In genomic region chr11:61590516-61591213, GRCm38 (mm10) we compare ENCODE assay signal across 10 mouse cellular contexts. TPM values are rescaled to one million over a fixed set of nuclear protein-coding genes. Genes with fewer than 3 reads are reported as not detected.
DNase-seq lines count a peak whose midpoint lies in the region; ATAC-seq lines count a peak whose summit lies in the region.
"Had no signal": no experiment of that assay in that cellular context is flagged by ENCODE, and none has a peak within 500 bp of the region (broad histone marks: within the 10 kb centered on the region; RNA-seq: fewer than 3 reads in every experiment).

No protein-coding gene starts in this region.

- ATAC-seq in embryonic facial prominence, embryonic 14.5 days (ENCODE audit: low read depth): no peak
- ATAC-seq in lung, embryonic 16.5 days (ENCODE audit: low read depth): peak; percentile 92
- ATAC-seq in midbrain, embryonic 11.5 days (ENCODE audit: low FRiP score): no peak
- no peak for ATAC-seq in forebrain, embryonic 15.5 days (replicated peaks)

- intact Hi-C loops in heart, postnatal 36 days (cut with DNase I): no loop called here

- no peaks in the 10 kb centered on the region for H3K36me3 ChIP-seq in embryonic facial prominence, embryonic 14.5 days (ENCODE audit: control insufficient read depth, insufficient read depth, low read length)
- no peaks in the 10 kb centered on the region for H3K36me3 ChIP-seq in lung, embryonic 16.5 days (ENCODE audit: control insufficient read depth, insufficient read depth, low read length)
- no peaks in the 10 kb centered on the region for H3K36me3 ChIP-seq in midbrain, embryonic 11.5 days (ENCODE audit: control insufficient read depth, insufficient read depth, low read length)
- no peaks in the 10 kb centered on the region for H3K36me3 ChIP-seq in forebrain, embryonic 15.5 days
- H3K36me3 ChIP-seq: forebrain, embryonic 10.5 days had no signal

- DNase-seq in layer of hippocampus, adult 11-12 months (ENCODE audit: low spot score): peak; percentile 50
- DNase-seq in layer of hippocampus, postnatal 25 days (ENCODE audit: extremely low spot score in 1 of 2, low spot score in 1 of 2): no peak
- peak; percentile 22 for DNase-seq in embryonic facial prominence, embryonic 14.5 days (ENCODE audit: low spot score)
- DNase-seq in heart, postnatal 36 days: peak; percentile 63
- DNase-seq in midbrain, embryonic 11.5 days (ENCODE audit: low spot score, missing footprints): no peak
- no peak for DNase-seq in neural tube, embryonic 10.5 days (ENCODE audit: extremely low spot score, low spot score)

- WGBS in embryonic facial prominence, embryonic 14.5 days: 29% methylated on average over 7 of the region's 7 CpGs
- WGBS in lung, embryonic 16.5 days: 39% methylated on average over 7 of the region's 7 CpGs
- 50% methylated on average over 7 of the region's 7 CpGs for WGBS in midbrain, embryonic 11.5 days
- 69% methylated on average over 7 of the region's 7 CpGs for WGBS in forebrain, embryonic 15.5 days

- H3K4me2 ChIP-seq in embryonic facial prominence, embryonic 14.5 days (ENCODE audit: low read depth, low read length): no peak overlapping the region
- H3K4me2 ChIP-seq in lung, embryonic 16.5 days (ENCODE audit: low read depth, low read length): 0 out of 2 replicates have a peak overlapping the region, but pooled peaks have one; percentile 17
- H3K4me2 ChIP-seq in midbrain, embryonic 11.5 days: no peak overlapping the region
- no peak overlapping the region for H3K4me2 ChIP-seq in forebrain, embryonic 15.5 days (replicated peaks)

- H3K27ac ChIP-seq in embryonic facial prominence, embryonic 14.5 days (replicated peaks; ENCODE audit: low read depth, low read length): no peak overlapping the region
- H3K27ac ChIP-seq in lung, embryonic 16.5 days (ENCODE audit: low read length): peak overlapping the region; percentile 88
- H3K27ac ChIP-seq in midbrain, embryonic 11.5 days (ENCODE audit: low read depth, low read length): no peak overlapping the region
- no peak overlapping the region for H3K27ac ChIP-seq in forebrain, embryonic 15.5 days (replicated peaks)
- H3K27ac ChIP-seq: forebrain, embryonic 10.5 days; macrophage had no signal

- H3K27me3 ChIP-seq in embryonic facial prominence, embryonic 14.5 days (replicated peaks; ENCODE audit: control insufficient read depth, insufficient read depth, low read length): no peaks in the 10 kb centered on the region
- H3K27me3 ChIP-seq in lung, embryonic 16.5 days (ENCODE audit: control insufficient read depth, insufficient read depth, low read depth, low read length): no peaks in the 10 kb centered on the region
- no peaks in the 10 kb centered on the region for H3K27me3 ChIP-seq in midbrain, embryonic 11.5 days (ENCODE audit: control insufficient read depth, insufficient read depth, low read length)
- H3K27me3 ChIP-seq in forebrain, embryonic 15.5 days: no peaks in the 10 kb centered on the region

- no peak overlapping the region for H3K9ac ChIP-seq in embryonic facial prominence, embryonic 14.5 days (ENCODE audit: low read depth, low read length)
- no peak overlapping the region for H3K9ac ChIP-seq in lung, embryonic 16.5 days (ENCODE audit: low read length)
- H3K9ac ChIP-seq in midbrain, embryonic 11.5 days (ENCODE audit: low read length): no peak overlapping the region
- H3K9ac ChIP-seq in forebrain, embryonic 15.5 days (replicated peaks): no peak overlapping the region

- H3K4me1 ChIP-seq in embryonic facial prominence, embryonic 14.5 days (ENCODE audit: control insufficient read depth, insufficient read depth, low read length): 0 out of 2 replicates have a peak, but pooled peaks cover 3% of the 10 kb centered on the region
- peaks cover 5% of the 10 kb centered on the region for H3K4me1 ChIP-seq in lung, embryonic 16.5 days (replicated peaks; ENCODE audit: control insufficient read depth, insufficient read depth, low read length)
- no peaks in the 10 kb centered on the region for H3K4me1 ChIP-seq in midbrain, embryonic 11.5 days (ENCODE audit: control insufficient read depth, insufficient read depth, low read length)
- H3K4me1 ChIP-seq in forebrain, embryonic 15.5 days: no peaks in the 10 kb centered on the region

- H3K9me3 ChIP-seq in embryonic facial prominence, embryonic 14.5 days (ENCODE audit: control insufficient read depth, low read length): no peaks in the 10 kb centered on the region
- no peaks in the 10 kb centered on the region for H3K9me3 ChIP-seq in lung, embryonic 16.5 days (ENCODE audit: control insufficient read depth, low read length)
- no peaks in the 10 kb centered on the region for H3K9me3 ChIP-seq in midbrain, embryonic 11.5 days (ENCODE audit: control insufficient read depth, low read length)
- H3K9me3 ChIP-seq in forebrain, embryonic 15.5 days: no peaks in the 10 kb centered on the region
- H3K9me3 ChIP-seq: forebrain, embryonic 10.5 days had no signal

- no peak overlapping the region for H3K4me3 ChIP-seq in embryonic facial prominence, embryonic 14.5 days (ENCODE audit: low read depth, low read length)
- H3K4me3 ChIP-seq in lung, embryonic 16.5 days (ENCODE audit: low read length): no peak overlapping the region
- H3K4me3 ChIP-seq in midbrain, embryonic 11.5 days (ENCODE audit: low read depth, low read length): no peak overlapping the region
- H3K4me3 ChIP-seq in forebrain, embryonic 15.5 days: no peak overlapping the region
- H3K4me3 ChIP-seq: forebrain, embryonic 10.5 days had no signal

RNA-seq across cellular contexts. Expression of gene Epn2, which starts 11.2 kb away (rescaled TPM):
- 100 to 1,000 TPM; 173 to 185 TPM for total RNA-seq in layer of hippocampus, postnatal 25 days (2021)
- polyA plus RNA-seq in embryonic facial prominence, embryonic 14.5 days (2014; fragmentation: Nextera tagmentation; extraction: Ambion mirVana): 28.0 TPM in 2 replicates
- total RNA-seq in heart, postnatal 36 days (2021): 10 to 100 TPM; 24.0 to 26.9 TPM
- polyA plus RNA-seq in lung, embryonic 16.5 days (2015; fragmentation: Nextera tagmentation; extraction: Ambion mirVana): 24.4 and 28.7 TPM in 2 replicates
- 28.5 and 29.9 TPM in 2 replicates for polyA plus RNA-seq in midbrain, embryonic 11.5 days (2014; fragmentation: Nextera tagmentation; extraction: Ambion mirVana)
- polyA plus RNA-seq in forebrain, embryonic 15.5 days (2015; fragmentation: Nextera tagmentation; extraction: Ambion mirVana): 64.6 and 67.3 TPM in 2 replicates

Comparison
In these comparisons a context has a peak if more than half of its experiments do, and no peak if none do; other contexts are left out.
1. DNase-seq: peak in layer of hippocampus, adult 11-12 months (single experiment), embryonic facial prominence, embryonic 14.5 days (single experiment) and heart, postnatal 36 days (2 of 2); none in layer of hippocampus, postnatal 25 days (0 of 2), midbrain, embryonic 11.5 days (single experiment) and neural tube, embryonic 10.5 days (single experiment).